Mouse (Mus musculus): ENCODE measurements around the gene Apom.
A peak's percentile ranks its signal among the peaks of the same experiment; 100 is the strongest.

Apom gene

GRCm38 (mm10) chr17:35158850-35159593 lies 27.2 kb upstream of the Apom start:
- no peak for DNase-seq

DNA sequence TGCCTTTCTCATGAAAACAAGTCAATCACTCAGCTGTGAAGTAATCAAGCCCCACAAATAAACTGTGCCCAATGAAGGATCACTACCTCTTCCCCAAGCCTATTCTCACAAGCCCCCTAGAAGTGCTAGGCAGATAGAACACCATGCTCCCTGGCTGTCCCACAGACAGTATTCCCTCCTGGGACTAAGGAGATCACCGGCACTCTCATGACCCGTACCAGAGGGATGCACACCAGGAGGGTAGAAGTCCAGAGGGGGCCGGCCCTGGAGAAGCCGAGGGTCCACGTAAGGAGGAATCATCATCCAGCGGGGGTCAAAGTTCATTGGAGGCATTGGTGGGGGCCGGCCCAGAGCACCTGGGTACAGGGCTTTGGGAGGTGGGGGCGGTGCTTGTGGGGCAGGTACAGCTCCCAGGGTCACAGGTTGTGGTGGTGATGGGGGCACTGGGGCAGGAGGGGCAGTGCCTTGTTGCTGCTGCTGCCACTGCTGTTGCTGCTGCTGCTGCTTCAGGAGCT lies 25.9 kb upstream of the Apom start:
- no peak for DNase-seq

DNA sequence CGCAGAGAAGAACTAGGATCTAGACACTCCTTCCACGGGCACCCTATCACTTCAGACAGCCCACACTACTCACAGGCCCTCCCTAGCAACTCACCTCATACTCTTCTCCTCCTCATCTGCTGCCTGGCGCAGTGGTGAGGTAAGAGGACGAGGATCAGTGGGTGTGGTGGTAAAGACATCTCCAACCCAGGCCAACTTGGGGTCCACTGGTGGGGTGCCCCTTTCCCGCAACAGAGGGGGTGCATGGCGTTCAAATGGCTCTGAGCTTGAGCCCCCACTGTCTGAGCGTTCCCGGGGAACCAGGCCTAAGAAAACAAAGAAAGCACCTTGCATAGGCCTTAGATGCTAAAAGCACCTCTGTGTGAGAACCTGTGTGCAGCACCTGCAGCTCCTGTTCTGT lies 25.4 kb upstream of the Apom start:
- DNase-seq = no peak

DNA sequence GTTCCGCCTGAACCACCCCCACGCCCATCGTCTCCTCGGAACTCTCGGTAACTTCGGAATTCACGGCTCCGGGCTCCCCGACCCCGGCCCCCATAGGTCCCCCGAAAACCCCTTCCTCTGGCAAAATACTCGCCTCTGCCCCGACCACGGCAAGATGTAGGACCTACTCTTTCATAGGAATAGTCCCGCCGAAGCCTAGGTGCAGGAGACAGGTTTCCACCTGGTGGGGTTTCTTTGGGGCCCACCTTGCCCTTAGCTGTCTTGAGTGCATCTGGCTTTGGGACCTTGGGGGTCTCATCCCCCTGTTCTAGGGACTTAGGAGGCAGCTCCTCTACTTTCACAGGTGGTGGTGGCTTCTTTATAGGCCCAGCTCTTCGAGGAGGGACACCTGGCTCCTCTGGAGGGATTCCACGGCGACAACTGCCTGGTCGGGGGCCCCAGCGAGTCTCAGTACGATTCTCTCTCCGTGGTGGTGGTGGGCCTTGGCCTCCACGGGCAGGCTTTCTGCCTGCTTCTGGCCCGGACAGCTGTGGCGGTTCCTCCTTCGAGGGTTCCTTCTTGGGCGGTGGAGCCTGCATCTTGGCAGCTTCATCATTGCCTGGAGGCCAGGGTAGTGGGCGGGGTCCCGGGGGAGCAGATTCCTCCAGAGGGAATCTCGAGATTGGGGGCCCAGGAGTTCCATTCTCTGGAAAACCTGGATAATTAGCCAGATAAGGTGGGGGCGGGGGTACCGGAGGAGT lies 24.8 kb upstream of the Apom start:
- no peak for DNase-seq

DNA sequence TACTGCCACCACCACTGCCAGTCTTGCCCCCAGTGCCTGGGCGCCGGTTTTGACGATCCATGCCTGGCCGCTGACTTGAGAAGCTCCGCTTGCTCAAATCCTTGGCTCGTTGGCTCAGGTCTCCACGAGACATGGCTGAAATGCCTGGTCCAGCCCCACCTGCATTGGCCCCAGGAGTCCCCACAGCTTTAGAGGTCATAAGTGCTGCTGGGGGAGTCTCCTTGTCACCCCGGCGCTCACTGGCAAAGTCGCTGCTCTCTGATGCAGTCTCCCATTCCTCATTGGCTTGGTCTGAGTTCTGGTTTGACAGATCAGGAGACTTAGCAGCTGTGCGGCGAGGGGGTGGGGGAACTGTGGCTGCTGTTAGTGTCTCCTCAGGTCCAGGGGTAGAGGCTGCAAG lies 23.6 kb upstream of the Apom start:
- no peak for DNase-seq

DNA sequence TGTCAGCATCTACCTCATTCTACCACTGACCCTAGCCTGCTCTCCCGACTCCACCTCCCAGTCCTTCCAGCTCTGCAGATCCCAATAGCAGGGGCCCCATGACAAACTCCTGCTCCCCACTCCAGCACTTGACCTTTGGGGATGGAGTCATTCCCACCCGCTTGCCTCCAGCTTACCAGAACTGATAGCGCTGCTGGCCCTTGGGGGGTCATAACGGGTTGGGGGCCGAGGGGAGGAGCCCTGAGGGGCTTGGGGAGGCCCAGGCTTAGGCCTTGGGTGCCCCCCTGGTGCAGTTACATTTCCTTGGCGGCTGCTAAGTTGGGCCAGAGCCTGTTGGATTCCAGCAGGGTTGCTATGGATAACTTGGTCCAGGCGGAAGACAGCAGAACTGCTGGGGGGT lies 22.8 kb upstream of the Apom start:
- DNase-seq = no peak

- no peak for DNase-seq
These were observed 22.1 kb upstream of the Apom start for GRCm38 (mm10) chr17:35153931-35154330.

- DNase-seq = no peak
These were observed 21.2 kb upstream of the Apom start for GRCm38 (mm10) chr17:35153077-35153476.

DNA sequence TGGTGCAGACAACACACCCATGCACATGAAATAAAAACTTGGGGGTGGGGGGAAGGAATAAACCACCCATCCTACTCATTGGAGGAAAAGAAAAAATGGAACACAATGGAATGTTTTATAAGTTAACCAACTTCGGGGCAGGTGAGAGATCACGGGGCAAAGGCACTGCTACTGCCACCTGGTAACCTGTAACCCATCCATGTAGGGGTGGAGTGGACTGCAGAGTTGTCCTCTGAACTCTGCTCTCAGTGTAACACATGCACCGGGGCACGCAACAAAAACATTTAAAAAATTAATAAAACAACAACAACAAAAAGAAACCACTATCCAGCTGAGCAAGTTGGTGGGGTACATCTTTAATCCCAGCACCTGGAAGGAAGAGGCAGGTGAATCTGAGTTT lies 20.3 kb upstream of the Apom start:
- DNase-seq = no peak

DNA sequence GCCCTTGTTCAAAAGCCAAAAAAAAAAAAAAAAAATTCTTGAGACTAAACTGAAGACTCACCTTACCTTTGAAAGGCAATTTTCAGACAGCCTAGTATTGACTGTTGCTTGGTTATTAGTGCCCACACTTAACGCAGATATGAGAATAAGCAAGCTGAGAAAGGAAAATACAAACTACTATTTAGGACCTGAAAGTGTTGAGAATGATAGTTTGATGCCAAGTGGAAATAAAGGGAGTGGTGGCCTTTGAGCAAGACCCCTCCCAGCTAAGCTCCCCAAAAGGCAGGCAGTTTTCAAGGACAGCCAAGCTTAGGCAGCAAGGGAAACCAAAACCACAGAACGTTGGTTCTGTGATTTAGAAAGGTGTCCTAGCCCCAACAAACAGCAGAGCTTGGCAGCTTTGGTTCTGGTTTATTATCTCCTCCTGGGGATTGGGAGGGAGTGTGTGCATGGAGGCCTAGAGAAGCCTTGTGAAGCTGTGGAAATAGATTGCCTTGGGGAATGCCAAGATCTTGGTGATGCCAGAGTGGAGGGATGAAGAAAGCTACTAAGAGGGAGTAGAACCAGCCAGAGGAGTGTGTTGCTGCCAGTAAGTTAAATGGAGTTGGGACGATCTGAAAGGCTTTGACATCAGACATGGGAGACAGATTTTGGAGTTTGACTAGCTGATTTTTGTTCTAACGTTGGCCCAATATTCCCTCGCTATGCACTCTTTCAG lies 16.2 kb upstream of the Apom start:
- no peak for DNase-seq

GRCm38 (mm10) chr17:35147348-35147747 lies 15.5 kb upstream of the Apom start:
- no peak for DNase-seq

DNA sequence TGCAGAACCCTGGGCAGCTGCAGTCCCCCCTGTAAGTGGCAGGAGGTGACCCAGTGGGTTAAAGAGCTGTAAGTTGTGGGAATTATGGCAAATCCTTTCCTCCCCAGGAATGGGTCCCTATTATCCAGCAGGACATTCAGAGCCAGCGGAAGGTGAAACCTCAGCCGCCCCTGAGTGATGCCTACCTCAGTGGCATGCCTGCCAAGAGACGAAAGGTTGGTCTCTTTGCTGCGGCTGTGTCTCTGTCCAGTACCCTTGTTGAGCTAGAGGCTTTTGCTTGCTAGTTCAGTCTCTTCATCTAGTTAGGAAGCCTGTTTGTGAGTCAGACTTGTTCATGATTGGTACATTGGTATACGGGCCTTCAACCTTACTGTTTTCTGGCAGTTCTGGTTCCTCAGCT lies 14.3 kb upstream of the Apom start:
- no peak for DNase-seq

GRCm38 (mm10) chr17:35141971-35142370 lies 10.1 kb upstream of the Apom start:
- DNase-seq = no peak

DNA sequence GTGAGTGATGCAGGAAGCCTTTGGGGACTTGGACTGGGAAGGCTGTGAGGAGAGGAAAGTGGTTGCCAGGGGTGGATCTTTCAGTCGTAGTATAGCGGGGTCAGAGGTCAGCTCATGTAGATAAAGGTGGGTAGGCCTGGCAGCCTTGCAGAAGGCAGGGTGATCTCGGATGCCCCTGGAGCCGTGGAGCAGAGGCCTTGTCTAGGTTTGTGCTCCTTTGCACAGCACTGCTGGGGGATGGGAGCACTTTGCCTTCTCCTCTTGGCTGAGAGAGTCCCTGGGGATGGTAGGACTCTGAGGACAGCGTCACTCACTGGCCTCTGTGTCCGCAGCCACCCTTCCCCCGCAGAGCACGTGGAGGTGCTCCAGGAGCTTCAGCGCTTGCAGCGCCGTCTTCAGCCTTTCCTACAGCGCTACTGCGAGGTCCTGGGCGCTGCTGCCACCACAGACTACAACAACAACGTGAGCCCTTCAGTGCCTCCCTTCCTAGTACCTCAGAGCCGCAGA lies 8.7 kb upstream of the Apom start:
- no peak for DNase-seq

DNA sequence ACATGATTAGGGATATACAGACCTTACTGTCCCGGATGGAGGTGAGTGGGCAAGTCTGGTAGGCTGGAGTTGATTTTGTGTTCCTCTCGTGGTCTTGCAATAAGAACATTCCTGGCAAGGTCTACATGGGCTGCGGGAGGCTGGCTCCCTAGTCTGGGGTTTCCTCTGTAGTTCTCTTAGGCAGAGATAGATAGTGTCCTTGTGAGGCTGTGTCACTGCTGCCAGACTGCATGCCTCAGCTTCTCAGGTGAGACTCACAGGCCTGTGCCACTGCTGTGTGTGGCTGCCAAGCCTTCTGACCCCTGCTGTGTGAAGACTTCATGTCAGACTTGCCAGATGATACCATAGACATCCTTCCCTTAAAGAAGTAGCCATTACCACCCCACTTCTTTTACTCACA lies 7.4 kb upstream of the Apom start:
- DNase-seq = no peak

DNA sequence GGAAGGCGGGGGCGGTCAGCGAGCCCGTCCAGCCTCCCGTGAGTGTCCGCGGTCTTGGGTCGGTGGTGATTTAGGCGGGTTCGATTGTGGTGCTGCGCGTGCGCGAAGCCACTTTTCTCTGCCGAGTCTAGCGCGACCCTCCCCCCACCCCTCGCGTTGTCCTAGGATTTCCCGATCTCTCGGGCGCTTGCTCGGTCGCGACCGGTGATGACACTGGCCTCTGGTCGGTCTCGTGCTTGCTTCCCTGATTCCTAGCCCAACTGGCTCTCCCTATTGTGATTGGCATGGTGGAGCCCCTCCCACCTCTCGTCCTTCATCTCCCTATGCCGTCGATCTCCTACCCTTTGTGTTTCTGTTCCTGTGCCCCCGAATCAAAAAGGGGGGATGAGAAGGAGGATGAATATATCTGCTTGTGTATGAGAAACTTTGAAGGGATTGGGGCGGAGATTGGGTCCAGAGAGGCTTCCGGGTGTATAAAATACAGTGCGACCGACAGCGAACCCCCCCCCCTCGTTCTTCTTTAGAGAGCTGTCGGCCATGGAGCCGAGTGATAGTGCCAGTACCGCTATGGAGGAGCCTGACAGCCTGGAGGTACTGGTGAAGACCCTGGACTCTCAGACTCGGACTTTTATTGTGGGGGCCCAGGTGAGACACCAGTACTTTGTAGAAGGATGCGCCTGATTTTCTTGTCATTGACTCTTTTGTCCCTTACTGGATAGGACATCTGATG lies 3.9 kb upstream of the Apom start:
- DNase-seq = no peak

- peak; percentile 95 for DNase-seq
These were observed 3.1 kb upstream of the Apom start, which contains the start of gene Bag6 for GRCm38 (mm10) chr17:35134801-35135590. Gene Bag6 (plus strand): TSS chr17:35135178.

GRCm38 (mm10) chr17:35133517-35133916 lies 1.7 kb upstream of the Apom start:
- DNase-seq = no peak

DNA sequence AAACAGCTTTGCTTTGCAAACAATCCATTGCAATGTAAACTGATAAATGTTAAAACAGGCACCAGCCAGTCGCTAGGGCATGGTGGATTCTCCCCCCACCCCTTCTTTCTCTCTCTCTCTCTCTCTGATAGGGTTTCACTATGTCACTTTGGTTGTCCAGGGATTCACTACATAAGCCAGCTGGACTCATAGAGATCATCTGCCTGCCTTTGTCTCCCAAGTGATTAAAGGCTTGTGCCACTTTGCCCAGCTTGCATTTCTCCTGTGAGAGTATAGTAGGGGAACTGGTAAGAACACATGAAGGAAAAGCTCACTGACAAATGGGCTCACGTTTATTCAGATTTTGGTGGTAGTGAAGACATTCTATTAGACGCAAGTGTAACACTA lies 317 bp upstream of the Apom start:
- DNase-seq = no peak

DNA sequence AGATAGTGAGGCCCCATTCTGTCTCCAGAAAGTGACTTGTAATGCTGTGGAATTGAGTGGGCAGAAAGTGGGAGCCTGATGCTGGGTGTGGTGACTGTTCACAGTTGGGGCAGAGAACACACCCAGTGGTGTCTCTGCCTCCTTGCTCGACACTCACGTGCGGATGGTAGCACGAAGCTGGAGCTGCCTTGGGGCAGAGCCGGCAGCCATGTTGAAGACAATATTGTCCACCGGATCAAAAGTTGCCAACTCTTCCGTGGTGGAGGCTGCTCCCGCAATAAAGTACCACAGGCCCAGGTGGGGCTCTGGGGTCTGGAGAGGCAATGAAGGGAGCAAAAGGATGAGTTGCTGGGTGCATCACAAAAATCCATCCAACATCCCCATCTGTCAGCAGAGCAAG lies 812 bp downstream of the Apom start:
- no peak for DNase-seq

- no peak for DNase-seq
These were observed 2.9 kb downstream of the Apom start for GRCm38 (mm10) chr17:35128996-35129395.

DNA sequence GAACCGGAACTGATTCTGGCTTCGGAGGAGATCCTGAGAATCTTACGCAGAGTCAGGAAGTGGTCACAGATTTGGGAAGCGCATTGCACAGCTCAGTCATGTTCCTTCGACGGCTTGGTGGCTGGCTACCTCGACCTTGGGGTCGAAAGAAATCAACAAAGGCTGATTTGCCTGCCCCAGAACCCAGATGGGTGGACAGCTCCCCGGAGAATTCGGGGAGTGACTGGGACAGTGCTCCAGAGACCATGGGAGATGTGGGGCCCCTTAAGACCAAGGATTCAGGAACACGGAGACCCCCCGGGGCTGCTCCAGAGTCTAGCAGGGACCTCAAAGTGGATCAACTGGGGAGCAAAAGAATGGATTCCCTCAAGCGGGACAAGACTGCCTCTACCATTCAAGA lies 4.8 kb downstream of the Apom start:
- DNase-seq = no peak

Measured in thymus, postnatal 4 days (tissue).